Mouse (Mus musculus) adrenal gland, adult 2 months (tissue): ENCODE measurements around the gene Col9a2. TPM values are rescaled to one million over a fixed set of nuclear protein-coding genes. Genes with fewer than 3 reads are reported as not detected.
"Not testable (repeated sequence)": the region's sequence is repeated elsewhere in the genome, so short reads cannot be mapped to it uniquely, and the experiment has no call there.

Experiments used
- DNase-seq: peaks from one replicate; pipeline ENCODE4 v3.0.0; 2021
- polyA plus RNA-seq: library from polyadenylated mRNA; depleted of rRNA; stranded (reverse); fragments of >200 nt; gene quantifications from 2 replicates; pipeline ENCODE4 v1.2.3, GENCODE M21; 2012
- total RNA-seq, 2 experiments: library from RNA; stranded (reverse); gene quantifications; 2 replicates each; pipeline ENCODE4 v1.2.3; 2021

Col9a2 gene
- total and polyA plus RNA-seq, 3 experiments, result 0.21 to 0.76 (median 0.23) TPM

DNA sequence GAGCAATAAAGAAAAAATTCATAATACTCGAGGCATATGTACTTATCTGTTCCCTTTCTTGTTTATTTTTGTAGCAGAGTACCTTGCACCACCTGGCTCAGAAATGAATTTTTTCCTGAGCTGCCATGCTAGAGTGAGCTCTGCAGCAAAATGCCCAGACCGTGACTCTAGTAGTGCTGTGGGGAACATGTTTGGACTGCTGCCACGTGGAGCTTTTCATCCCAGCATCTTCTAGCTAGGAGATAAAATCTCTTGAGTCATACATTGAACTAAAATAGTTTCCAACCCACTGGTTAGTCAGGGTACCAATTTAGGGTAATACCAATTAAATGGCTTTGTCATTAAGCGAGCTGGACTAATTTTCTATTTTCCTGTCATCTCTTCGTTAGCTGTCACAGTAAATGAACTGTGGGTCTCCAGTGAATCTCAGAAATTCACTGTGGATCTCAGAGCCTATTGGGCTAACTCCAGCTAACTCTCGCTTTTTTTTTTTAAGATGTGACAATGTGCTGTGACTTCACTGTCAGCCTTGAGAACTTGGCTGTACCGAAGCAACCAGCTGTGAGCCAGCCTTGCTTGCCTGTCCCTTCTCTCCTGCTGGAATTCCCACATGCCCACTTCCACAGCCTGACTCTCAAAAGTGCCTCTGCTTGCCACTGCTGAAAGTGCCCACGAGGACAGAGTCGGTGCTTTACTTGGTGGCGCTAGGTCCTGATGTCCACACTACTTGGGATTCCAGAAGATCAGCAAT is 19.0 kb upstream of the Col9a2 start:
- peak; percentile 45 for DNase-seq

GRCm38 (mm10) chr4:121021911-121022310 is 17.3 kb upstream of the Col9a2 start:
- peak; percentile 35 for DNase-seq

- DNase-seq, result no peak
These were observed 15.7 kb upstream of the Col9a2 start for GRCm38 (mm10) chr4:121023464-121023863.

DNA sequence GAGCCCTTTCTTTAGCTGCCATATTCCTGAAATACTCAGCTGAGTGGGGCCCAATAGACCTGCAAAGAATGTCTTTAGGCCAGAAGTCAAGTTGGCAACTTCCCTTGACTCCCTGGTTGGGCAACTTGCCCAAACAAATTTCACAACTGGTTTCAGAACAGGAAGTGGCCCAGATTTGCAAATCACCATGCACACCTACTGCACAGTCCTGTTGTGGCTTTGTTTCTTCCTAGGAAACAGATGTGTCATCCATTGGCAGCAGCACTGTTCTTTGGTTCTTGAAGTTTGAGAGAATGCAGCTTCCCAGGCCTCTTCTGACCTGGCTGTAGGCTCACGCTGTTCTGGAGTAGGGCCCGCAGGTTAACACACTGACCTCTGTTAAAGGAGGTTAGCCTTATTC is 15.2 kb upstream of the Col9a2 start:
- DNase-seq, result peak; percentile 73

DNA sequence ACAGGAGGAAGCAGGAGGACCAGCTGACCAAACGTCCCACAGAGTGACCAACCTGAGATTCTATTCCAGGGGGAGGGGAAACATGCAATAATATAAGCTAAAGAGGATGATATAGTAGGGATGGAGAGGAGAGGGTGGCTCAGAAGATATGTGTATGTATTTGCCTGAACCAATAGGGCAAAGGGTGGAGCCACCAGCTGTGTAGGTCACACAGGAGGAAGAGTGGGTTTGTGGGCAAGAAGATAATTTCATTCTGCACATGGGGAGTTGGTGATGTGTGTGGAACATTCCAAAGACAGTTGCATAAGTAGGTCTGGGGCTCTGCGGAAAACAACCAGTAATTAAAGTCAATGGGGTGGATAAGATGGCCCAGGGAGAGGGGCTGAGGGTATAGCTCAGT is 13.5 kb upstream of the Col9a2 start:
- no peak for DNase-seq

- peak; percentile 71 for DNase-seq
These were observed 11.0 kb upstream of the Col9a2 start for GRCm38 (mm10) chr4:121028146-121028545.

DNA sequence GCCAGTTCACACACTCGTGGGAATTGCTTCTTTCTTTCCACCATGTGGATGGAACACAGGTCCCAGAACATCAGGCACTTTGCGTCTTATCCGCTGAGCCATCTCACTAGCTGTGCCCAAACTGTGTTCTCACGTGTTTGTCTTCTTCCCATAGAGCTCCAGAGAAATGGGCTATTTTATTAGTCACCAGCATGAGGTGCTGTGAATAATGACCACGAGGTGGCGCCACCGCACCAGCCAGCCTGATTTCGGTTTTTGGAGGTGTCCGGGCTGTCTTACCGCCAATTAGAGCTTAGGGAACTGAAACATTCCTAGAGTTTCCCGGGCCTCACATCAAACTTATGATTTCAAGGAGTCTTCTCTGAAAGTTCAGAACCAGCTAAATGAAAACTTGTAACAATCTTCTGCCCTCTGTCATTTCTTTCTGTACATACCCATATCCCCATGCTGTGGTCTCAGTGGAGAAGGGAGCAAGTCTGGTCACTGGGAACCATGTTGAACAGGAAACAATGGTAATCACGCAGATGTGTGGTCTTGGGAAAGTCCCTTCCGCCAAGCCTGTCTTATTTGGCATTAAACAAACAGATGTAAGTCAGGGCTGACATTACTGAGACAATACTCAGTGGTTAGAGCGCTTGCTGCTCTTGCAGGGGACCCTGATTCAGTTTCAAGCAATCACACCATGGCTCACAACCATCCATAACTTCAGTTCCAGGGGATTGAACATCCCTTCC is 10.4 kb upstream of the Col9a2 start:
- DNase-seq, result peak; percentile 41

DNA sequence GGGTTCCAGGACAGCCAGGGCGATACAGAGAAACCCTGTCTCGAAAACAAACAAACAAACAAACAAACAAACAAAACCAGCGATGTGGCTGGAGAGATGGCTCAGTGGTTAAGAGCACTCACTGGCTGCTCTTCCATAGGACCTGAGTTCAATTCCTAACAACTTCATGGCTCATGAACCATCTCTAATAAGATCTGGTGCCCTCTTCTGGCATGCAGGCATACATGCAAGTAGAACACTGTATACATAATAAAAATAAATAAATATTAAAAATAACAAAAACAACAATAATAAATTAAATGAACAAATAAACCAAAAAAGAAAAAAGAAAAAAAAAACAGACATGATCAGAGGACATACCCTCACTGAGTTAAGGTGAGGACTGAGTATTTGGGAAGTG is 9.6 kb upstream of the Col9a2 start:
- DNase-seq, result no peak

DNA sequence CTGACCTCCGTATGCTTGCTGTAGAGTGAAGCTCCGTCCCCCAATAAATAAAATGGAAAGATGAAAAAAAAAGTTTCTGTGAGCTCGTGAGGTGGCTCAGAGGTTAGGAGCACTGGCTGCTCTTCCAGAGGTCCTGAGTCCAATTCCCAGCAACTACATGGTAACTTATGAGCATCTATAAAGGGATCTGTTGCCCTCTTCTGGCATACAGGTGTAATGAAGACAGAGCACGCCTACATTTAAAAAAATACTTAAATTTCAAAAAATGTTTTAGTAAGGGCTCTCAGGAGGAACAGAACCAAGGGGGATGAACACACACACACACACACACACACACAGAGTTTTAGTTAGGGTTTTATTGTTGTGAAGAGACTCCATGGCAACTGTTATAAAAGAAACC is 7.7 kb upstream of the Col9a2 start:
- DNase-seq, result no peak

- no peak for DNase-seq
These were observed 6.2 kb upstream of the Col9a2 start for GRCm38 (mm10) chr4:121033006-121033405.

- DNase-seq, result no peak
These were observed 1.1 kb downstream of the Col9a2 start for GRCm38 (mm10) chr4:121040323-121040722.

DNA sequence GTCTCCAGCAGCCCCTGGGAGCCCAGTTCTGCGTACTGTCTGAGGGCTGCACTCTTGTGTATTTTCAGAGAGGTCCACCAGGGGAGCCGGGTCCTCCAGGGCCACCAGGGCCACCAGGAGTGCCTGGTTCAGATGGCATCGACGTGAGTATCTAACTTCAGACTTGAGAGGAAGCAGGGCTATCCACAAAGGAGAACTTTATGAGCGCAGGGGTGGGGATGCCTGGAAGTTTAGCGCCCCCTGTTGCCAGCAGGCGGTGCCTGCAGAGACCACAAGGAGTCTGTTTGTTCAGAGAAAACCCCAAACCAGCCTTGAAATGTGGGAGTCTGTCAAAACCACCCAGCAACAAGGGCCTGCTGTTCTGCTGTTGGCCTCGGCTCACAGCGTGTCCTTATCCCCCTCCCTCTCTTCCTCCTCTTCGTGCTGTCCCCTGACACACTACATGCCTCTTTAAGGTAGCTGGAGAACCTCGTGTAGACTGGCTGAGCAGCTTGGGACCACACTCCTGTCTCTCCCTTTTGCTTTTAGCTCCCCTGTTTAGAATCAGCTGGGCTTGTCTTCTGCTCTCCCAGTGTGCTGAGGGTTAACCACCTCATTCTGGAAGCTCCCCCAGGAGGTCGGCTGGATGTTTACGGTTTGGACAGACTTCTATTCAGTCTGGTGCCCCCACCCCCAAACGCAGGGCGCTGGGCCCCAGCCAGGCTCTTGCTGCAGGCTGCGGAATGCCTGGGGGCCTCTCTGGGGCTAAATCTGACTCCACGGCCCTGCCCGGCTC is 1.9 kb downstream of the Col9a2 start:
- DNase-seq, result peak; percentile 31

DNA sequence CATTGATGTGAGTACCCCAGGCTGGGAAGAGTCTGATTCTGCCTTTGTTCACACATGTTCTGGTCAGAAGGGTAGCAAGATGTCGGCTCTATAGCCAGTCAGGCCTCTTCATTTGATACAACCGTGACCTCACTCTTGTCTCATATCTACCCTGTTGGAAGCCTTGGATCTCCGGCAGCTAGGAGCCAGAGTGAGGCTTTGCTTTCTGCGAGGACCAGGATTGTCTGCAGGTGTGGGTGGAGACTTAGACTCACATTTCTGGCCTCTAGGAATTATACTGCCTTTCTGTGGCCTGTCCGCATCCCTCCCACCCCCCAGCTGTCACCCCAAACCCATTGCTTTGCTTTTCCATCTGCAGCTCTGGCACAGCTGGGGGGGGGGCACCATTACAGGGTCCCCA is 3.3 kb downstream of the Col9a2 start:
- no peak for DNase-seq

DNA sequence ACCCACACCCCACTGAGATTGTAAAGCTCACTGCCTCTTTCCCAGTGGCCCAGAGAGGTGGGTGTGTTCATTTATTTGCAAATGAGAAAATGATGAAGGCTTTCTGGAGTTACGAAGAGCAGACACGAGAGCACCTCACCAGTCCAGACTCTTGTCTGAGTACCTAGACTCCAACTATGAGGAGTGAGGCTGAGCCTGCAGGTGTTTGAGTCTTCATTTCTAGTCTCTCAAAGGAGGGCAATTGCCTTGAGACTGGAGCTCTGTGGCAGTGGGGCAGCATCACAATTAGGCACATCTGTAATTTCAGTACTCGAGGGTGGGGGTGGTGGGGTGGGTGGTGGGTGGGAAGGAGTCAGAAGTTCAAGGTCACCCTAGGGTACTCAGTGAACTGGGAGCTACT is 3.8 kb downstream of the Col9a2 start:
- no peak for DNase-seq

DNA sequence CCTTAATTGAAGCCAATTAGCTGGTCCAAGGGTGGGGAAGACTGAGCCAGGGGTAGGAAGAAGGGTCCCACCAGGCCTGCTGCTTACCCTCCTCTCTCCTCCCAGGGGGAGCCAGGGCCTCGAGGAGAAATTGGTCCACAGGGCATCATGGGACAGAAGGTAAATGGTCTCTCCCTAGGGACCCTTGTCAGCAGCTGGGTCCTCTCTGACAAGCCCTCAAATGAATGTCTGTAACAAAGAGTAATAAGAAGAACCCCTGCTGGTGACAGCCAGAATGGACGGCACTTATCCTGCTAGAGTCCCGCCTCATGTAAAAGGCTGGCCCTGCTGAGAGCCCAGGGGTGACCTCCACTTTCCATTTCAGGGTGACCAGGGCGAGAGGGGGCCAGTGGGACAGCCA is 12.7 kb downstream of the Col9a2 start:
- DNase-seq, result no peak

GRCm38 (mm10) chr4:121052454-121053323 is 13.5 kb downstream of the Col9a2 start:
- no peak for DNase-seq

- no peak for DNase-seq
These were observed 17.2 kb downstream of the Col9a2 start for GRCm38 (mm10) chr4:121056342-121056741.

DNA sequence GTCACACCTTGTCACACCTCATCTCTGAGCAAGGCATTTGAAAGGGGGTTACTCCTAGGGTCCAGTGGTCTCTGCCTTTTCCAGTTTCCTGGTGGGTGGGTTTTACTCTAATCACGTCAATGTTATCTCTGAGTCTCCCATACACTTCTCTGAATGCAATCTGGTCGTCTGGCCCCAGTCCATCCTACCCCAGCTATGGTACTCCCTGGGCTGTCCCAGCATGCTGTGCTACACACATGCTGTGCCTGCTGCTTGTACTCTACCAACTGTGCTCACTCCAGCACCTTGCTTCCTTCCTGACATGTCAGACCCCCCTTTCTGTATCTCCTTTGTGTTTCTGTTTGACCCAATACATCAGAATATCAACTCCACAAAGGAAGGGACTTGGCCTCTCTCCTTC is 17.8 kb downstream of the Col9a2 start:
- no peak for DNase-seq

DNA sequence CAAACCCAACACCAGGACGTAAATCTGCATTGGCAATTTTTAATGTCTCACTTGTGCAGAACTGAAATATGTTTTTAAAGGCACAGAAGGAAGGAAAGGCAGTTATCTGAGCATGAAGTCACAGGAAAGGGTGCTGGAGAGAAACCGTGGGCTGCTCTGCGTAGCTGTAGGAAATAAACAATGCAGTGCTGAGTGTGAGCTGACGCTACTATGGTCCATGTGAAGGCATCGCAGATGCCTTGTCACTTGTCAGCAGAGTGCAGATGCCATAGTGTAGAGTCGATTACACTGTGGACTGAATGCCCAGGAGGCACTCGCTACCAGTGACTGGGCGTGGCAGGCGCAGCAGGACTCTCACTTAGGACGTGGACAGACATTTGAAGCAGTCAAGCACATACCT is 20.0 kb downstream of the Col9a2 start:
- not testable (repeated sequence) for DNase-seq

GRCm38 (mm10) chr4:121065336-121065735 is 26.2 kb downstream of the Col9a2 start:
- no peak for DNase-seq

- DNase-seq, result no peak
These were observed 35.1 kb downstream of the Col9a2 start for GRCm38 (mm10) chr4:121074250-121074649.
